Mouse (Mus musculus) liver, adult 2 months (tissue): ENCODE results near the gene Olfr312.

Experiments
- CTCF ChIP-seq: fragments of 200-500 bp; IDR thresholded peaks from 2 replicates; pipeline ENCODE4 v1.5.1; 2011; ENCODE audit warnings: low read depth, low read length, control low read depth
- POLR2A ChIP-seq: fragments of 200-500 bp; IDR thresholded peaks from 2 replicates; pipeline ENCODE4 v1.6.1; 2011; ENCODE audit warnings: low read length, control low read depth; ENCODE audit not compliant: insufficient read depth; ENCODE audit errors: extremely low read depth

GRCm38 (mm10) chr11:58860744-58861143 is 31.7 kb downstream of the Olfr312 start:
- no peak for TF ChIP-seq POLR2A
- no peak for TF ChIP-seq CTCF
